Mouse (Mus musculus) T-helper 17 cell (primary cell): ENCODE measurements around the gene Rccd1.

Source experiments
- in situ Hi-C, 2 experiments: fragments of 300-600 bp; cut with MboI, MseI; formaldehyde crosslinking; loops; 1 replicate in 1 of 2; 2 replicates in 1 of 2; pipeline ENCODE4 v1.15.1; 2025; ENCODE audit warnings: high pct_unique_total_duplicates in 2 of 2

The Rccd1 gene

DNA sequence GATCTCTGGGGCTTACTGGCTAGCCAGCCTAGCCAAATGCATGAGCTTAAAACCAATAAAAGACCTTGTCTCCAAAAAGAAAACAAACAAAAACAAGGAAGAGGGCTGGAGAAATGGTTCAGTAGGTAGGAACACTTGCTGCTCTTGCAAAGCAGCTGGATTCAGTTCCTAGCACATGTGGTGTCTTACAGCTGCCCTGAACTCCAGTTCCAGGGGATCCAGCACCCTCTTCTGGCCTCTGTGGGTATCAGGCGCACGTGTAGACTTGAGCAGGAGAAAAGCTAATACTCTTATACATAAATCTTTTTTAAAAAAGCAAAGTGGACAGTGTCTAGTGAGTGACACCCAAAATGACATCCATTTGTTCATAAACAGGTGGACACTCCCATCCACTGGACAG is 22.7 kb downstream of the Rccd1 start:
- in situ Hi-C loops: no loop called here

DNA sequence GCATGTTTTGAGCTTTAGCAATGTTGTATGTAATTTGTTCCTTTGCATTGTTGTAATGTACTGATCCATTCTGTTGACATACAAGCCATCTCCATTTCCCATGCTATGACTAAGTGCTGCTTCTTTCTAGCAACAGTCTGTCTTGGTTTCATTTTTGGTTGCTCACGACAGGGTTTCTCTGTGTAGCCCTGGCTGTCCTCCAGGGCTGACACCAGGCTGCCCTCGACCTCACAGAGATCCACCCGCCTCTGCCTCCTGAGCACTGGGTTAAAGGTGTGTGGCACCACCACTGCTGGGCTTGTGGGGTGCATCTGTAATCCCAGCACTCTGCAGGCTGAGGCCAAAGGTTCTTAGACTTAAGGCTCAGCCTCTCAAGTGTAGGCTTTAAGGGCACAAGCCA is 24.7 kb downstream of the Rccd1 start:
- in situ Hi-C loops: no loop called here

DNA sequence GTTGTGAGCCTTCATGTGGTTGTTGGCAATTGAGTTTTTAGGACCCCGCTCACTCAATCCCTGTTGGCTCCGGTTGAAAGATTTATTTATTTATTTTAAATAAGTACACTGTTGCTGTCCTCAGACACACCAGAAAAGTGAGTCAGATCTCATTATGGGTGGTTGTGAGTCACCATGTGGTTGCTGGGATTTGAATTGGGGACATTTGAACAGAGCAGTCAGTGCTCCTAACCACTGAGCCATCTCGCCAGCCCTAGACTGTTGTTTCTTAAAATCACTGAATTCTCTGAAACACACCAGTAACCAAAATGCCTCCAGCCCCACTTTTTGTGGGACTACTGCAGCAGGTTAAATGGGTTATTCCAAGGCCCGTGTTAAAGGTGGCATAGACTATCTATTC is 25.5 kb downstream of the Rccd1 start:
- in situ Hi-C loops: no loop called here

GRCm38 (mm10) chr7:80297041-80297440 is 27.2 kb downstream of the Rccd1 start:
- in situ Hi-C loops: no loop called here

GRCm38 (mm10) chr7:80296462-80296861 is 27.8 kb downstream of the Rccd1 start:
- in situ Hi-C loops: no loop called here

GRCm38 (mm10) chr7:80294764-80295648 is 29.2 kb downstream of the Rccd1 start:
- in situ Hi-C loops: no loop called here

GRCm38 (mm10) chr7:80294062-80294763 is 30.0 kb downstream of the Rccd1 start, which contains the start of gene Prc1:
TSS of gene Prc1 (plus strand) at chr7:80294450.
- in situ Hi-C loops: no loop called here

GRCm38 (mm10) chr7:80287736-80288135 is 36.5 kb downstream of the Rccd1 start:
- in situ Hi-C loops: no loop called here

DNA sequence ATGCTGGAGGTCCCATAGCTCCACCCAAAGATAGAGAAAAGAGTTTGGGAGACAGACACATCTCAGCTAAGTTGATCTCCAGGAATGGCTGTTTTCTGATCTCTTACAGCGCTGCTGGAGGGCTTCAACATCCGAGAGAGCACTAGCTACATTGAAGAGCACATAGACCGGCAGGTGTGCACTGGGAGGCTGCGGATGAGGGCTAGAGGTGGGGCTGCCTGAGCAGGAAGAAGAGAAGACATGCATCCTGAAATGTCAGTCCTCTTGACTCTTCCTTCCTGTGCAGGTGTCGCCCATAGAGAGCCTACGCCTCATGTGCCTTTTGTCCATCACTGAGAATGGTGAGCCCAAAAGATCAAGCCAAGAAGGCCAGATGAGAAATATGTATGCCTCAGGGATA is 38.5 kb downstream of the Rccd1 start:
- in situ Hi-C loops: no loop called here

DNA sequence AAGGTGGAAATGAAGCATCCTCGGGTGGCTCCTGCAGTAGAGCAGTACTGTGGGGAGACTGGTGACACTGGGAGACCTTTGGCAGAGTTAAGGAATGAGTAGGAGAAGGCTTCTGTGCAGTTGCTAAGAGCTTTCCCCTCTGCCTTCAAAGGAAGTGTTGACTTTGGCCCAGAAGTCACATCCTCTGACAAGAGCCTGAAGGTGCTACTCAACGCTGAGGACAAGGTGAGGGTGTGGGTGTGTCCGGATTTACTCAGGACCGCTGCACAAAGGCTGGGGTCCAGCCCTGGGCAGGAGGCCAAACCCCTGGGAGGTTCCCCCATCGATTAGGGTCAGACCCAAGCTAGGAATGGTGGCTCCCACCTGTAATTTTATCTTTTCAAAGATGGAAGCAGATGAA is 39.9 kb downstream of the Rccd1 start:
- in situ Hi-C loops: no loop called here

DNA sequence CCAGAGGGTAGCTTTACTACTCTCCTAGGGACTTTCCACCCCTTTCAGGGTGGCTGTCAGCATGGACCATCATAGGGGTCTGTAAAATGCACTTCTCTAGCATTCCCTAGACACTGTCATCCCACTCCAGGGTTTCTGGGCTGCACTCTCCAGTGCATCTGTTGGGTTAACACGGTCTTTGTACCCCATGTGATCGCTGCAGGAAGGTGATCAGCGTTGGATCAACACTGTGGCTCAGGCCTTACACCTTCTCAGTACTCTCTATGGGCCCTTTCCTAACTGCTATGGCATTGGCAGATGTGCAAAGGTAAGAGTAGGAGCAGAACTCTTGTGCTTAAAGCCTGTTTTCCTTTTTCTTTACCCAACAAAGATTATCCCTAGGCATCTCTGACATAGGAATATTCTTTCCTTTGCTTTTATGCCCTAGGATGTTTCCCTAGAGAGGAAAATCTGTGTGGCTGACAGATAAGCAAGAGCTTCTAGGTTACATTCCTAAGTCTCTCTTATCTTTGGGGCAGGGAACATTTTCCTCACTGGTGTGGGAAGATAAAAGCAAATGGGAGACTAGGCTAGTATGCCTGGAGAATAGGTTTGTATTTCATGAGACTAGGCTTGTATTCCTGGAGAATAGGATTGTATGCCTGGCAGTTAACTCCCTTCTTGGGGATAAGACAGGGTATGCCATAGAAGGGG is 40.9 kb downstream of the Rccd1 start:
- in situ Hi-C loops: no loop called here

- in situ Hi-C loops: no loop called here
Measured at GRCm38 (mm10) chr7:80281646-80282045, 42.6 kb downstream of the Rccd1 start.

GRCm38 (mm10) chr7:80280998-80281397 is 43.3 kb downstream of the Rccd1 start:
- in situ Hi-C loops: no loop called here

DNA sequence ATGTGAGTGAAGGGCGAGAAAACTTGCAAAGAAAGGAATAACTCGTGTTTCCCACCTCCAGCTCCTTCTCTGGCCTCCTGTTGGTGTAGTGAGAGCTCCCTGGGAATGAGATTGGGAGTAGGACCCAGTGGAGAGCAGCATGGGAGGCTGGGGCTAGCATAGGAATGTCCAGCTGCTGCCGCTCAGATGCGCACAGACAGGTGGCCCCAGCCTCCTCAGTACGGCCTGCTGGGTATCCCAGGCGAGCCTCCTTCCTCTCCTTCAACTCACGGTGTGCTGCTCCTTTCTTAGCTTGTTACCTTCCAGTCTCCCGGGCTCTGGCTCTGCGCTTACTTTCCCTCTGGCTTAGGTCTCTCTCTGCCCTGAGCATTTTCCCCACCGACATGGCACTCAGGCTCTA is 44.2 kb downstream of the Rccd1 start:
- in situ Hi-C loops: no loop called here

GRCm38 (mm10) chr7:80276374-80276773 is 47.9 kb downstream of the Rccd1 start:
- in situ Hi-C loops: no loop called here

DNA sequence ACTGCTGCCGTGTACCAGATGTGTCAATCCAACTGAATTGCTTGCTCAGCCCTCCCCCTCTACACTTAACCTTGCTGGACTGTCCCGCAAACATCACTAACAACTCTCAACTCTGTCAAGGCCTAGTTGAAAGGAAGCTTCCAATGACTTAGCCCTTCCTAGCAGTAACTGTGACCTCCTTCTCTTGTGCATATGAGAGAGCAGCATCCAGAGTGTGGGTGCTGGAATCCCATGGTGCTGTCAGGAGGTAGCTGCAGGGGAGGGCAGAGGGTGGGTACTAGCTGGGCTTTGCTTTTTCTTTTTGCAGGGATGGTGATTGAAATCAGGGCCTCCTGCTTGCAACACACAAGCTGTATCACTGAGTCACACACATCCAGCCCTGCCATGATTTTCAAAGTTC is 50.8 kb downstream of the Rccd1 start:
- in situ Hi-C loops: no loop called here

GRCm38 (mm10) chr7:80269751-80270255 is 54.5 kb downstream of the Rccd1 start:
- in situ Hi-C loops: no loop called here

DNA sequence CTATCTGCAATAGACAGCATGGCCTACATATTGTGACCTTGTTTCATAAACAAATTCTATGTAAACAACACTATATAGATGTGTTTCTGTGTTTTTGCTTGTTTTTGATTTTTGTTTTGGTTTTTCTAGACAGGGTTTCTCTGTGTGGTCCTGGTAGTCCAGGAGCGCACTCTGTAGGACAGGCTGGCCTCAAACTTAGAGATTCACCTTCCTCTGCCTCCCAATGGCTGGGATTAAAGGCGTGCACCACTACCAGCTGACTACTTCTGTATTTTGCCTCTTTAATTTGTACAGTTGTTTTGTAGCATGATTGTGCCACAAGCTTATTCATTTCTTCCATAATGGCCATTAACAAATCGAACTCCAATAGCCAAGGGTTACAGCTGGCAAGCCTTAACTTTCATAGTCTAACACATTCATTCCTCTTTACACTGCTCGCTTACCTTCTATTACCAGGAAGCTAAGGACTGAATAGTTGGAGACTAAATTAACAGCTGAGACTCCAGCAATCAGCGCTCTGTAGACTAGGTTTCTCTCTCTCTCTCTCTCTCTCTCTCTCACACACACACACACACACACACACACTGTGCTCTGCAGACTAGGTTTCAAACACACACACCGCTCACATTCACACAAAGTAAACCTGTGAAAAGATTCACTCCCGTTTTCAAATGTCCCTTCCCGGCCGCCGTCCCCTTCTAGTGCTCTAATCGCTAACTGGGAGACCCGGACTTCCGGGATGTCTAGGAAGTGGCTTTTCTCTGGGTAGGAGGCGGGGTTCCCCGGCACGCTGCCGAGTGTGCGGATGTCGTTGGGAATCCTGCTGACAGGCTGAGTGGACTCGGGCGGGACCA is 55.1 kb downstream of the Rccd1 start, which contains the start of gene Vps33b:
Gene Vps33b (plus strand): TSS at position 753 of the 854 bp plus-strand sequence.
- in situ Hi-C loops: no loop called here

GRCm38 (mm10) chr7:80267764-80268163 is 56.5 kb downstream of the Rccd1 start:
- in situ Hi-C loops: no loop called here

GRCm38 (mm10) chr7:80264606-80265005 is 59.6 kb downstream of the Rccd1 start:
- in situ Hi-C loops: no loop called here

DNA sequence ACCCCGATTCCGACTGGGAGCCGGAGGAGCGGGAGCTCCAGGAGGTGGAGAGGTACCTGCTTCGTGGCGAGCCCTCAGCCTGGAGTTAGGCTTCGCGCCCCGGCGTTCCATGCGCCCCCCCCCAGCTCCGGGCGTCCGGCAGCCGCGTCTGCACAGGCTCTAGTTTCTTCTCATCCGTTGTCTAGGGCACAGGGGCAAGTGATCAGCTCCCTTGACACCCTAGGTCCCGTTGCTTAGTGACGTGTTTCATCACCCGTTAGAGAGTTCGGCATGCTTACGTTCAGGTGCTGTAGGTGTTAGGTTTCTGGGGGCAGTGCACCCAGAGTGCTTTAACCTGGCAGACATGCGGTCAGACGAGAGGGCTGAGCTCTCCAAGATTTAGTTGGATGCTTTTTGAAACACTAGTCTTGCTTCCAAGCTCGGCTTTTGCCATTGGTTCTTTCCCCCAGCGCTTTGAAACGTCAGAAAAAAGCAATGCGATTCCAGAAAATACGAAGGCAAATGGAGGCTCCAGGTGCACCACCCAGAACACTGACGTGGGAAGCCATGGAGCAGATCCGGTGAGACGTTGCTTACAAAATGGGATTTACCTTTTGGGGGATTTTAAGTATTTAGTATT is 62.8 kb downstream of the Rccd1 start:
- in situ Hi-C loops: no loop called here
